Mouse (Mus musculus) brain, adult 2 months (tissue): Measurements from ENCODE around the gene Krt1.

Experiments
- DNase-seq: peaks from one replicate; pipeline ENCODE4 v3.0.0; 2011; ENCODE audit warnings: low read depth, low spot score

Gene Krt1

DNA sequence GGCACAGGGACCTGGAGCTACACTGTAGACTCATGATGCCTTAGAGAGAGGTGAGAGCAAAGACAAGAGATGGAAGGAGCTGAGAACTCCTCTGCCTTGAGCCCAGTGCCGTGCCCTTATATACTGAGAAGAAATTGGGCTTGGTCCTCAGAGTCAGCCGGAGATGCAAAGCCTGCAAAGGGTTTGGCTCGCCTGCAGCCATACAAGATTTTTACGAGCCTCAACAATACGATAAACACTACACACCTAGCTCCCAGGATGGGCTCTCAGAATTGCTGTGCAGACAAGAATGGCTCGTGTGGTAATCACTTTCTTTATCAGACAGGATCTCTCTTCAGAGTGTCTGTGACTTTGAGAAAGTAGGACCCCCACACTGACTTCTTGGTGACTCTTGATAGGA is at the start of gene Krt1:
Krt1 (minus strand) TSS at position 101 of the 400 bp plus-strand sequence.
- DNase-seq: no peak

GRCm38 (mm10) chr15:101895216-101895615 is 44.6 kb upstream of the Krt1 start:
- DNase-seq: no peak

DNA sequence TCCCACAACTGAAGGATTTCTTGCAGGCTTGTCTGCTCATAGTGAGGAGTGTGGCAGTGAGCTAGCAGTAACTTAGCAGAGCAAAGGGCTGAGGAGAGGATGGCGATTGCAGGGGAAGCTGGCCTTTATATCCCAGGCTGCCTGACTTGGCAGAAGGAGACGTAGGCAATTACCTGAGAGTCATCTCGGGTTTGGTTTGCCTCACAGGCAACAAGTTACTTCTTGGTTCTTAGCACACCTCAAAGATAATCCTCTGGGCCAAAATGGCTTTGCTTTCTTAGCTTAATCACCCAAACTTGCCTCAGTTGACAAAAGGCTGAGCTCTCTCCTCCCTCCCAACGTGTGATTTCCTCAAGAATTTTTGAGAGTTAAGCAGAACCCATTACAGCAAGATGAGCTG is 42.2 kb upstream of the Krt1 start, which contains the start of gene Krt76:
Krt76 (minus strand) TSS at position 101 of the 400 bp plus-strand sequence.
- DNase-seq: no peak

- DNase-seq: no peak
Measured at GRCm38 (mm10) chr15:101879776-101880175, 29.2 kb upstream of the Krt1 start.

GRCm38 (mm10) chr15:101878041-101878440 is 27.4 kb upstream of the Krt1 start:
- no peak for DNase-seq

DNA sequence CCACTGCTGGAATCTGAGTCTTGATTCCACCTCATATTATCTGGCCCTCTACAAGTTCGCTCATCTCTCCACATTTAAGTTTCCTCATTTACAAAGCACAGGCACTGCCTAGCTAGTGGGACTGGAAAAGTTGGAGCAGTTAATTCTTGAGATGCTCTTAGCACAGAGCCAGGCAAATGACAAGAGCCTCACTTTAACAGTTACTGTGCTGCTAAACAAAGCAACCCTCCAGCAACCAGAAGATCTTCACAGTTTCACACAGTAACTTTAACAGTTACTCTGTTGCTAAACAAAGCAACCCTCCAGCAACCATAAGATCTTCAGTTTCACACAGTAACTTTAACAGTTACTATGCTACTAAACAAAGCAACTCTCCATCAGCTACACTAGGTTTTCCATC is 23.8 kb upstream of the Krt1 start:
- DNase-seq: peak; percentile 54

GRCm38 (mm10) chr15:101873231-101873630 is 22.6 kb upstream of the Krt1 start:
- DNase-seq: peak; percentile 54

GRCm38 (mm10) chr15:101869431-101869830 is 18.8 kb upstream of the Krt1 start, which contains the start of gene Krt77:
TSS of gene Krt77 (minus strand) at chr15:101869705.
- peak; percentile 92 for DNase-seq

- peak; percentile 73 for DNase-seq
Measured at GRCm38 (mm10) chr15:101866754-101867153, 16.2 kb upstream of the Krt1 start.

- no peak for DNase-seq
Measured at GRCm38 (mm10) chr15:101860421-101861130, 10.0 kb upstream of the Krt1 start.

DNA sequence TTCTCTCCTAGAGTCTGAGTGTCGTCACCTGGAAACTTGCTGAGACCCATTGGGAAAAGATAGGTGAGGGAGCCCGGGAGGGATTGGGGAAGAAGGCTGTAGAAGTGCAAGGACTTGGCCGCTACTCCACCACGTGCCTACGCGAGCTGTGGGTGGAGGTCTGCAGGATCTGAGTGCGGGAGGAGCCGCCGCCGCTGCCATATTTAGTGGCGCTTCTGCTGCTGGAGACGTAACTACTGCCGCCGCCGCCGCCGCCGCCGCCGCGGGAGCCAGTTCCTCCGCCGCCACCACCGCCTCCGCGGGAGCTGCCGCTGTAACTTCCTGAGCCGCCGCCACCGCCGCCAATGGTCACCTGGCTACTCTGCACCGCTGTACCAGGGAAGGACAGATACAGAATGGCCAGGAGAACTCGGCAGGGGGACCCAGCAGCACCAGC is 9.2 kb upstream of the Krt1 start:
- DNase-seq: peak; percentile 56

DNA sequence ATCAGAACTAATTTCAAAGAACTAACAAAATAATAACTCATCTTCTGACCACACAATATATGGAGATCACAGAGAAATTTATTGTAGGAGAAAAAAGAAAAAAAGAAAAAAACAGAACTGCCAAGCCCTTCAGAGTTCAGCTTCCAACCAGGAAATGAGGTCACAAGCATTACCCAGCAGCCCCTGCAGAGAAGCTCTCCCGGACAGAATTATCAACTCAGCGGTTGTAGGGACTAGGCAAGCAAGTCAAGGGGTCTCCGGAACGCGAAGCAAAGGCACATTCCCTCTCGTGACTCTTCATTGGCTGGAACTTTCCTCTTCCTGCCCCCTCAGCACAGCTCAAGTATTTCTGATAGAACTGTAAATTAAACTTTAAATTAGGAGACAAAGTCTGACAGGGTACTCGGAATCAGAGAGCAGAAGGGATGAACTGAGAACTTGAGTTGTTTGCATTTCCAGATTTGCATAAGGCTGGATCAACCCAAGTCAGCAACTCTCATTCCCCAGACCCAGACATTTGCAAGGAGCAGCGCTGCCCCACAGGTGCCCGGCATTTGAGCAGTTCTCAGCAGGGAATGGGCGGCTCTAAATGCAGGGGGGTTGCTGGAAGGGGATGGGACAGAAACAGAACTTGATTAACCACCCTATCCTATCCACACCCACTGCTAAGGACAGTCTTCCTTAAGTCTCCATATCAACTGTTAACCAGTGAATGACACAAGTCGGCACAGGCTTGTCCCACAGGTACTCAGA is 8.3 kb upstream of the Krt1 start:
- no peak for DNase-seq

- no peak for DNase-seq
Measured at GRCm38 (mm10) chr15:101856696-101857095, 6.1 kb upstream of the Krt1 start.

DNA sequence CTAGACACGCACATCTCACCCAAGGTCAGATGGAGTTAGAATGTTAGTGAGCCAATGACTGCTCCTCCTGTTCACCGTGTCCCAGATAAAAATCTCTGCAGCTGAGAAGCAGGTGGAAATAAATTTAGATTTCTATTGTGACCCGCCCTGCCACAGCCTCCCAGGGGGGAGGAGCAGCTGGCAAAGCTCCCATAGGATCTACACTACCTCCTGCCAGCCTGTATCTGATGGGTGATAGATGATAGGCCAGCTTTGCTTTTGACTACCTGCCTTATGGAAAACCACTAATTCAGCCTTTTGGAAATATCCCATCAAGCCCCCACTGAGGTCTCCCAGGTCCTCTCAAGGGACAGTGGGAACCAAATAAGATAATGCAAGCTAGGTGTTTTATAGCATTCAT is 5.1 kb upstream of the Krt1 start:
- no peak for DNase-seq

- no peak for DNase-seq
Measured at GRCm38 (mm10) chr15:101854294-101854693, 3.7 kb upstream of the Krt1 start.

DNA sequence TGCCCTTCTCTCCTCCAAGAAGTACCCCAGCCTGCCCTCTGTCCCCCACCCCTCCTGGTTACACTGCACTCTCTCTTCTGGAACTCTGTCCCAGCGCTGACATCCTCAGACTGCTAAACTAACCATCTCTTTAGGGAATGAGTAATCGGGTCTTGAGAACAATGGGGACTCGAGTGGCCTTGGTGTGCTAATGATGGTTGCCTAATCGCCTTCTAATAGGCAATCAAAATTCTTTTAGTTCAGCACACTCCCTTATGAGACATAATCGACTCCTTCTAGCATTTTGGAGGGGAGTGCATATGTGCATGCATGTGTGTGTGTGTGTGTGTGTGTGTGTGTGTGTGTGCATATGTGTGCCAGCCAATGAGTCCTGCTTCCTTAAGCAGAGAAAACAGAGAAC is 2.0 kb upstream of the Krt1 start:
- no peak for DNase-seq

GRCm38 (mm10) chr15:101845971-101846403 is 4.6 kb downstream of the Krt1 start:
- DNase-seq: peak; percentile 49

DNA sequence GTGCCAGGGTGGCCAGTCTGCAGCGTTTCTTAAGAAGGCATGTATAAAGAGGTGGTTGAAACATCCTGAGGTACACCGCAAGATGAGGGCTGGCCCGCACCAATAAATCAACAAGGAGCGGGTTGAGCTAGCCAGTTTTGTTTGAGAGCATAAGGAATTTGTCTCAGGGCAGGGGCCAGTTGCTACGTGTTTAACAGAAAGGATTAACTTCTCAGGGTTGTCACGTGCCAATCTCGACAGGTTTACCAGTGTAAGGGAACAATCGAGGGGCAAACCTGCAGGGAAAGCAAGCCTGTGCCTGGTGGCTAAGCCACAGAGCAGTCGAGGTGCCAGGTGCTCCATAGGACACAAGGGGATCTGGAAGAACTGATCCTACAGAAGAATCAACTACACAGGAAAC is 7.4 kb downstream of the Krt1 start:
- no peak for DNase-seq

- no peak for DNase-seq
Measured at GRCm38 (mm10) chr15:101834784-101835328, 15.7 kb downstream of the Krt1 start.

DNA sequence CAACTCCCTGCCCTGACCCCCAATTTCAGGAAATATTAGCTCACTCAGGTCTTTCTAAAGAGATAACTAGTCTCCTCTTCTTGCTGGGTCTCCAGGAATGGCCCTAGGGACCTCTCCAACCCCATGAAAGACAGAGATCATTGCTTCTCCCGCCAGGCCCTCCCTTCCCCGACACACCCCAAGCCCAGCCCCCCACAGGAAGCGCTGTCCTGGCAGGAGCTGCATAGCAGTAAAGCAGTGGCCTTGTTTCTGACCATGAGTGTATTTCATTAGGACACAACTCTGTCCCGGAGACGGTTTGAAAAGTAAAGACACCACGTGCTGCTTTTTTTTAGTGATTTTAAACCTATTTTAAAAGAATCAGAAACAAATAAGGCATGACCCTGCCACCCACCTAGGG is 17.5 kb downstream of the Krt1 start:
- DNase-seq: no peak

GRCm38 (mm10) chr15:101829441-101829840 is 21.2 kb downstream of the Krt1 start:
- DNase-seq: no peak

GRCm38 (mm10) chr15:101821786-101822185 is 28.8 kb downstream of the Krt1 start:
- DNase-seq: no peak

GRCm38 (mm10) chr15:101817875-101818274 is 32.7 kb downstream of the Krt1 start, which contains the start of gene Krt2:
TSS of gene Krt2 (minus strand) at chr15:101818169.
- no peak for DNase-seq
